Mouse (Mus musculus): Measurements from ENCODE around the gene Serpina3f. TPM values are rescaled to one million over a fixed set of nuclear protein-coding genes. Genes with fewer than 3 reads are reported as not detected.

Gene Serpina3f
- polyA plus RNA-seq, 1 experiment from 2014 or later: 0.08 TPM

DNA sequence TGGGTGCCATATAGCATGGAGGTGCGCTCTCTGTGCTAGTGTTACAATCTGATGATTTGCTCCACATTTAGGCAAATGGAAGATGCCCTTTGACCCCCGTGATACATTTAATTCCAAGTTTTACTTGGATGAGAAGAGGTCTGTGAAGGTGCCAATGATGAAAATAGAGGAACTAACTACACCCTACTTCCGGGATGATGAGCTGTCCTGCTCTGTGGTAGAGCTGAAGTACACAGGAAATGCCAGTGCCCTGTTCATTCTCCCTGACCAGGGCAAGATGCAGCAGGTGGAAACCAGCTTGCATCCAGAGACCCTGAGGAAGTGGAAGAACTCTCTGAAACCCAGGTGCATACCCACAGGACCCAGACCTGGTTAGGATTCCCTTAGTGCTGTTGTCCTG, 52.0 kb downstream of the Serpina3f start:
- Histone ChIP-seq H3K9ac (replicated peaks) (no peak overlapping the region), H3K27me3 (no peaks in the 10 kb centered on the region), H3K27ac (replicated peaks) (no peak overlapping the region), H3K4me1 (no peaks in the 10 kb centered on the region), H3K4me3 (no peak overlapping the region), H3K9me3 (no peaks in the 10 kb centered on the region), H3K36me3 (no peaks in the 10 kb centered on the region), H3K4me2 (replicated peaks) (no peak overlapping the region)
- no peak for ATAC-seq (replicated peaks)
- 82% methylated on average over 3 of the region's 3 CpGs for WGBS

Other genes starting within 250 kb of the Serpina3f start
- gene Serpina11, start 224.6 kb upstream of the Serpina3f start, polyA plus RNA-seq (2015; fragmentation: Nextera tagmentation; extraction: Ambion mirVana): not detected in 2 replicates
- gene Serpina9, start 200.8 kb upstream of the Serpina3f start, polyA plus RNA-seq (2015; fragmentation: Nextera tagmentation; extraction: Ambion mirVana): not detected in 2 replicates
- not detected in 2 replicates for gene Serpina12, start 170.1 kb upstream of the Serpina3f start, polyA plus RNA-seq (2015; fragmentation: Nextera tagmentation; extraction: Ambion mirVana)
- gene Serpina5, start 113.4 kb upstream of the Serpina3f start, polyA plus RNA-seq (2015; fragmentation: Nextera tagmentation; extraction: Ambion mirVana): not detected in 2 replicates
- not detected in 2 replicates for gene Serpina3a, start 101.8 kb upstream of the Serpina3f start, polyA plus RNA-seq (2015; fragmentation: Nextera tagmentation; extraction: Ambion mirVana)
- not detected in 2 replicates for gene Serpina3b, start 86.5 kb upstream of the Serpina3f start, polyA plus RNA-seq (2015; fragmentation: Nextera tagmentation; extraction: Ambion mirVana)
- not detected in 2 replicates for gene Serpina3c, start 60.7 kb upstream of the Serpina3f start, polyA plus RNA-seq (2015; fragmentation: Nextera tagmentation; extraction: Ambion mirVana)
- gene Serpina3g, start 21.7 kb downstream of the Serpina3f start, polyA plus RNA-seq (2015; fragmentation: Nextera tagmentation; extraction: Ambion mirVana): 0.64 TPM in 1 of 2 replicates, not detected in the other
- not detected in 2 replicates for gene Serpina3i, start 48.6 kb downstream of the Serpina3f start, polyA plus RNA-seq (2015; fragmentation: Nextera tagmentation; extraction: Ambion mirVana)
- not detected in 2 replicates for gene Serpina3j, start 100.0 kb downstream of the Serpina3f start, polyA plus RNA-seq (2015; fragmentation: Nextera tagmentation; extraction: Ambion mirVana)
- not detected in 2 replicates for gene Serpina3k, start 123.9 kb downstream of the Serpina3f start, polyA plus RNA-seq (2015; fragmentation: Nextera tagmentation; extraction: Ambion mirVana)
- not detected in 2 replicates for gene Serpina3m, start 123.9 kb downstream of the Serpina3f start, polyA plus RNA-seq (2015; fragmentation: Nextera tagmentation; extraction: Ambion mirVana)
- gene Serpina3n, start 192.2 kb downstream of the Serpina3f start, polyA plus RNA-seq (2015; fragmentation: Nextera tagmentation; extraction: Ambion mirVana): not detected in 2 replicates

Data from forebrain, embryonic 15.5 days (tissue).